Mouse (Mus musculus) cerebellum, postnatal 10 days (tissue): ENCODE measurements around the gene Tbc1d16.

Experiments
- DNase-seq, 2 experiments: peaks; one replicate each; pipeline ENCODE4 v3.0.0; 2021; ENCODE audit warnings: mixed read lengths in 2 of 2

Gene Tbc1d16

DNA sequence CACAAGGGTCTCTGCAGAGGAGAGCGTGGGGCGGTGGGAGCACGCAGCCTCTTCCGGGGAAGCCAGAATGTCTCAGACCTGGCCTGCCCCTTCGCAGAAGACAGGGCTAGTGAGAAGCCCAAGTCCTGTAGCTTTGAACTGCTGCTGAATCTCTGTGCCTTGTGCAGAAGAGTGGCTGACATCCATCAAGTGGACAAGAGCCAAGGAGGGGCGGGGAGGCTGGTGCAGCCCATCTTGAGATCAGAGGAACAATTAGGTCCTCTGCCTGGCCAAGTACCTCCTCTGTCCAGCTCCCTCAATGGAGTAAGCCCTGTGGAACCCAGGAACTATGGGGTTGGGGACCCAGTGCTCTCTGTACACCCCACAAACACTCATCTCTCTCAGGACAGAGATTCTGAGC is 89.3 kb downstream of the Tbc1d16 start:
- DNase-seq: peak; percentile 78 to 82

DNA sequence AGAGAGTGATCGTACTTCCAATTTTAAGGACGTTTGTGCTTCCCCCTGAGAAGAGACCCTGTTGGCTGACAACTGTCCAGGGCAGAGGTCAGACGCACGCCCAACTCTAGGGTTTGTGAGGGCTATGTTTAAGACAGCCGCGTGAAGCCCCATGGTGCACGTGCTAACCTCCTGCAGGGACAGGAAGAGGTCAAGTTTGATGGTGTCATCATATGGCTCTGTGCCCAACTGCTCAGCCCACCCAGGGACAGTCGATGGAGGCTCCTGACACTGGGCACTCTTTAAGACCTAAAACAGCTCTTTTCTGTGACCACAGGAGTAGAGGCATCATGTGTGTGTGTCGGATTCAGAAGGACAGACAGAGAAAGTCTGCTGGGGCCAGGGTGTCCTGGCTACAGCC is 90.1 kb downstream of the Tbc1d16 start:
- DNase-seq: peak; percentile 64 to 67

DNA sequence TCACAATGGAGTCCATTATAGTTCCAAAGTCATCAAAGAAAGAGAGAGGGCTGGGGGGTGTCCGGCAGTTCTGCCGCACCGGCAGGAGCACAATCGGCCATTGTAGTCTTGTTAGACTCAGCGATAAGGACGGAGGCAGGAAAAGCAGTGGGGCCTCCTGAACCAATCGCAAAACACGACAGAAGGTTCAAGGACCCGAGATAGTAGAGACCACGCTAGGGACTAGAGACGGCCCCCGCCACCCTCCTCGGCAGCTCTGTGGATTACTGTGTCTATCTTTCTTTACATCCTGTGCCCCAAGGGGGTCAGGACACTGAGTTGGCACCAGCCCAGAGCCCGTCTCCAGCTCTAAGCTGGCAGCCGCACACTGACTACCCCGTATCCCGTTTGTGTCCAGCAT is 93.7 kb downstream of the Tbc1d16 start:
- DNase-seq: peak in 1 of 2 experiments; percentile 69

DNA sequence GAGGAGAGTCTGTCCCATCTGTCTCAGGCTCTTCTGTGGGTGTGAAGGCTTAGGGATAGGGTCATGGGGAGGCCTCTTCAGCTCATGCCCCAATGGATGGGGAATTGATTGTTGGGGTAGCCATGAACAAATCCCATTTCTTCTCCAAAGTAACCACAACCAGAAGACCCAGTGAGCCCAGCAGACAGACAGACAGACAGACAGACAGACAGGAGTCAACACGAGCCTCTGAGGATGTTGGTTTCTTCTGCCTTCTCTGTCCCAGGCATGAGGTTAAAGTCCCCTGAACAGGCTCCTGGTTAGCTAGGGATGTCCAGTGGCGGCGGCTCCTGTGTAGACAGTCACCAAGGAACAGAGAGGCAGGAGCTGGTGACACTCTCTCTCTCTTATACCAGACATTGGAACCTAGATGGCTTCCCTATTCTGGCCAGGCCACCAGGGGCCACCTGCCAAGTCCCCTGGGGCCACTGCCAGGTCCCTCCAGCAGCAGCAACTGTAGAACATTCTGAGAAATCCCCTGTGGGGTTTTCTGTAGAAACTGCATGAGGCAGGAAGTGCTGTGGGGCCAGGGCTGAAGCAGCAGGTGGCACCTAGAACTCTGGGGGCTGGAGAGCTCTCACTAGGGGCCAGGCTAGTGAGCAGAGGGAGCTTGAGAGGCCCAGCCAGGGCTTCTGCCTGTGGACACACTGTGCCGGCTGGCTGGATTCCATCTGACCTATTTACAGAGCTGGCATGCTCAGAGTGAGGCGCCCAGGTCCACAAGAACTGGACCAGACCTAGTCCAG is 94.7 kb downstream of the Tbc1d16 start:
- peak; percentile 85 to 86 for DNase-seq

DNA sequence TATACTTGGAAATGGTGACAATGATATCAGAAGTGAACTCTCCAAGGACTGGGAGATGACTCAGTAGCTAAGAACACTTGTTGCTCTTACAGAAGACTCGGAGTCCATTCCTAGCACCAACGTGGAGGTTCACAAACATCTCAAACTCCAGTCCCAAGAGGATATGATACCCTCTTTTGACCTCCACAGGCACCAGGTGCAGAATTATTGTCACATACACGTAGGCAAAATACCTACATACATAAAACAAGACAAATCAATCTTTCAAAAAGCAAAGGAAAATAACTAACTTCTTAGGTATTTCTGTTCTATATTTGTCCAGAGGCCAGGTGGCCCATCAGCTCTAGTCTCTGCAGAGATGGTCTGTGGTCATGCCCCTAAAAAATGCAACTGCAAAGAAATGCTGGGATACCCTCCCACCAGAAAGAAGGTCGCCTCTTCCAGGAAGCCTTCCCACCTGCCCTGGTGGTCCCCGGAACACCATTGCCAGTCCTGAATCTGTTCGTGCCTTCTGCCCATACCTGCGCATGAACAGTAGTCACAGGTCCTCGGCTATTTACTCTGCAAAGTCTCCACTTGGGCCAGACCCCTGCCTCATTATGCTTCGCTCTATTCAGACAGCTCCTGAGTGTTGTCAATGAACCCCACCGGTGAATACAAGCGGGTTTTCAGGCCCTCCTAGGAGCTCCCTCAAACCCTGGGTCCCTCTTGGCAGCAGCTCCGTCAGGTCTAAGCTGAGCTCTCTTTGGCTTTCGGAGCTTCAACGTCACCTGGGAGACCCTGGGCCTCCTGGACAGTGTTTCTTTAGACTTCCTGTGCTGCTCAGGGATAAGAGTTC is 95.9 kb downstream of the Tbc1d16 start:
- DNase-seq: no peak

DNA sequence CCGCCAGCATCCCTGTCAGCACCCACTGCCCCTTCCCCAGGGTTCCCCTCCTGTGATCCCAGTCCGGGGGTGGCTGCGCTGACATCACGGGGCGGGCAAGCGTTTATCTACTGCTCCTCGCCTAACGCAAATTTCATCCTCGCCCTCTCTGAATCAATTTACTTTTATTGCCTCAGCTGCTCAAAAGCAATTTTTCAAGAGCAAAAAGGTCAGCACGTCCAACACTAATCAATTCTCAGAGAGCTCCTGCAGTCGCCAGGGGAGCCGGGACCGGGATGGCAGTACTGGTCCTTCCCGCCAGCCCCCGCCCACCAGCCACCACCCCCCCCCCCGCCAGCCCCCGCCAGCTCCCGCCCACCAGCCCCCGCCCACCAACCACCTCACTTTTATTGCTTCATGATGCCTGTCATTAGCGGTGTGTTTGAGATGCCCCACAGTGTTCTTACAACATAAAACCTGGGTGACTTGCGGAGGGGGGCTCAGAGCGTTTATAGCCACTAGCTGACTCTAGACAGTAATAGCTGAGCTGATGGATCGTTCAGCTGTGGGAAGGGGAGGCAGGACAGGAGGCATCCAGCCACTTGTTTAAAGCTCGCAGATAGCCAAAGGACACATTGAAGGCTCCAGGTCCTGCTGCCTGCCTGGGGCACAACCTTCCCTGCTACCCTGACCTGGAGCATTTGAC is 98.1 kb downstream of the Tbc1d16 start:
- DNase-seq: no peak

DNA sequence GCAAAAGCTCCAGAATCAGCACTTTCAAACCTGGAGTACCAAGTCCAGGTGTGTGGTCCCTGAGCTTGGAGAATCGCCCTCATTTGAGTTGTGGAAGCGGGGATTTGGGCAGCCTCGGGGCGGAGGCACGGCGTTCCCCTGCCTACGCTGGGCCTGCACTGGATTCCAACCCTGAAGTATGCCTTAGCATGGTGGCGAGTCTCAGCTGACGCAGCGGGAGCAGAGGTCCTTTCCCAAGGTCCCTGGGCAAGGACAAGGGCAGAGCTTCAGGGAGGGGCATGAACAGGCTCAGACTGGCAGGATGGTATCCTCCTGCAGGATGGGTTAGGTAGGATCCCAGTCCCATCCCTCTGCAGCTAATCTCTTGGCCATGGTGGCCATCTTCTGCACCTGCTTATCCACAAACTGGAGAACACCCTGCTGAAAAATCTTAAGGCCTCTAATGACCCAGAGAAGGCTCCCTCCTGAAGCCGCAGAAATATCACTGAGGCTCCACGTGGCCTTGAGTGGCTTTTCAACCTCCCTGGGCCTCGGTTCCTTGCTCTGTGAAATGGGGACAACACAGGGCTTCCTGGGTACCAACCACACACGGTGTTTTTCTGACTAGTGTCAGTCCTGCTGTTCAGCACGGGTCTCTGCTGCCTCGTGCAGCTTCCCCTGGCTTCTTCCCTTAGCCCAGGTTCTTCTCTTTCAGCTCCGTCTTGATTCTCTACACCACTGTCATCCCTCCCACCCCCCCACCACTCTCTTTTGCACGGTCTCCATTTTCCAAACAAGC is 98.8 kb downstream of the Tbc1d16 start:
- DNase-seq: no peak

DNA sequence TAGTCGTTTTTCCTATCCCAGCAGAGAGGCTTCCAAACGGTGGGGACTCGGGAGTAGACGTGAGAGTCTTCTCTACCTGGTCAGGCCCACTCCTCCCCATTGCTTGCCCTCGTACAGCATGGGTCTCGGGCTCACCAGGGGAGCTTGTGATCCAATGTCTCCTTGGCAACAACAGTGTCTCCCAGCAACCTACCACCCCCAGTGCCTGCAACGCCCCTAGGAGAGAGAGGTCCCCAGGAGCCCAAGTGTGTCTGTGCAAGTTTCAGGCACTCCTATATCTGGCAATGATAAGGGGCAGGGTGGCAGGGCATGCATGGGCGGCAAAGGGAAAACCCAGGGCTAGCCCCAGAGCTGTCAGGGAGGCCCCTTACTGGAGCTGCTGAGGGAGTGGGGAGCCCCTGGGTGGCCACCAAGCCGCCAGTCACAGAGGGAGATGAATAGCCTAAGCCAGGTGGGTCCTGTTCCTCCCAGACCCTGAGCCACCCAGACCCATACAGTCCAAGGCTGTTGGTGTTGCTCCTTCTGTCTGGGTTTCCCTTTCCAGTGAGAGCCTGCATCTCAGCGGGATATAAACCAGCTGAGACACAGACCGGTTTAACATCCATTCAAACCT is 99.5 kb downstream of the Tbc1d16 start:
- no peak for DNase-seq

DNA sequence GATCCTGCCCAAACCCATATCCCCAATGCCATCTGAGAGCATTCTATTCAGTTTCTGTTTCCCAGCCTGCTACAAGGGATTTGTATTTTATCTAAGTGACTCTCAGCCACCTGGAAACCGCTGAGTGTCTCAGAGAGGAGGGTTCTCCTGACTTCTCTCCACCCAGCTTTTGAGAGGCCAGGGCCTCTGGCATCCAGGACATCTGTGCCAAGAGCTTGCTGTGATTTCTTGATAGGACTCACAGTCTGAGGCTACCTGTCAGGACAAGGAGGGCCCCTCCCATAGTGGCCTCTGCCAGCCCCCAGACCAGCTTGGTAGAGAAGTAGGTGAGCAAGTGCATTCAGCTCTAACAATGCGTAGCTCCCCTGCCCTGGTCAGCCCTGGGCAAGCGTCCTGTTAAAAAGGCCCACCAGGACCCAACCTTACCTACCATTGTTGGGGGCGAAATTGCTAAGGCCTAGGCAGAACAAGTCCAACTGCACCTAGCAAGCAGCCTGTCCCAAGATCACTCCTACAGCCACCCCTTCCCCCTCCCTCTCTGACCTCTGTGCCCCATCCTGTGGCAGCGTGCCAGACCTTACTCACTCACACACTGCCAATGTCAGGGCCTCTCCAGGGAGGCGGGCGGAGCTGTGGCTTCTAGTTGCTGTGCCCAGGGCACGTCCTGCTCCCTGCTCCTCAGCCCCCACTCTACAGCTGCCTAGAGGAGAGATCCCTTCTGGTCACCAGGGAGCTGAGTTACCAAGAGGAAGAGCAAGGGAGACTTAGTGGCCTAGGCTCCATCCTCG is 100.4 kb downstream of the Tbc1d16 start:
- peak in 1 of 2 experiments; percentile 56 for DNase-seq

DNA sequence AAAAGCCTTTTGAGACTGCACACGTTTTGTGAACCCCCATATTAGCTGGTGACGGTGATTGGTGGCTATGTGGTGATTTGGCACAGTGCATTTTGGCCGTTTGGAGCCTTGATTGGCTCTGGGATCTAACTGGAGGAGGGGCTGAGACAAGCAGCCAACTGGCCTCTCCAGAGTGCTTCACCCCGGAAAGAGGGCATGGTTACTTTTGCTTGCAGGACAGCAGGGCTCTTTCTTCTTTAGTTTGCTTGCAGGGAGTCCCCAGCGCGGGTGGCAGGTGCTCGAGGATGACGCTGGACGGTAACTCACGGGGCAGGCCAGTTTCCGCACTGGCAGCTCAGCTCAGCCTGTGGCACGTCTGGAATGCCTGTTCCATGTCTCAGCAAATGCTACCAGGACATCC is 101.2 kb downstream of the Tbc1d16 start:
- peak; percentile 47 to 53 for DNase-seq

DNA sequence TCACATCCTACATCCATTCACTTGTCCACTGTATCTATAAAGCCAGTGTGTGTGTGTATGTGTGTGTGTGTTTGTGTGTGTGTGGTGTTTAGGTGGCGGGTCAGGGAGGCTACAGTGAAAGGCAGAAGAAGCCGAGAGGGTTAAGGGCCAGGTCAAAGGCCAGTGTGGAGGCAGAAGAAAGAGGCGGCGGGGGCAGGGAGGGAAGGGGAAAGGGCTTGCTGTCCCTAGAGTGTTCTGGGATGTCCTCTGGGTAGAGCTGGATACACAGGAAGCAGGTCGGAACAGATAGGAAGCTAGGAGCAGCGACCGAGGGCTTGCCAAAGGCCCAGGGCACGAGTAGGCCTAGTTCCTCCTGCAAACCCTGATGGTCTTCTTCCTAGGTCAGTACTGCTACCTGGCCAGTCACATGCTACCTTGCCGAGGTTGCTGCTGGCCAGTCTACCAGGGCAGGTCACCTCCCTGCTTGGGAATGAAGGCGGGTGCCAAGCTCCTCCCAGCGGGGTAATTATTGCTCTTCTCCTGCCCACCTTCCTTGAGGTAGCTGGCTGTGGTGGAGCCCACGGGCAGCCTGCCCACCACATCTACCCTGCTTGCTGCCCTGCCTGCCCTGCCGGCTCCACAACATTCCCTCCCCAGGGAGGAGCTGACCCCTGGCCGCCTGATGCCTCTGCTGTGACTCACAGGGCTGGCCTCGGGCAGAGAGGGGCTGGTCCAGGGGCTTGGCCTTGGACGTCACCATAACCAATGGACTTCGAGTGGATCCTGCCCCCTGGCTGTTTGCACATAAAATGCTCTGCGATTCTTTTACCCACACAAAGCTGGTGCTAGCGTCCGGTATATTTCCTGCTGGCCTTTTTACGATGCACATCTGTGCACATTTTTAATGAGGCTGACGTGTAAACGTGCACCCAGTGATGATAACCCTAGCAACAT is 102.1 kb downstream of the Tbc1d16 start:
- peak; percentile 73 for DNase-seq

DNA sequence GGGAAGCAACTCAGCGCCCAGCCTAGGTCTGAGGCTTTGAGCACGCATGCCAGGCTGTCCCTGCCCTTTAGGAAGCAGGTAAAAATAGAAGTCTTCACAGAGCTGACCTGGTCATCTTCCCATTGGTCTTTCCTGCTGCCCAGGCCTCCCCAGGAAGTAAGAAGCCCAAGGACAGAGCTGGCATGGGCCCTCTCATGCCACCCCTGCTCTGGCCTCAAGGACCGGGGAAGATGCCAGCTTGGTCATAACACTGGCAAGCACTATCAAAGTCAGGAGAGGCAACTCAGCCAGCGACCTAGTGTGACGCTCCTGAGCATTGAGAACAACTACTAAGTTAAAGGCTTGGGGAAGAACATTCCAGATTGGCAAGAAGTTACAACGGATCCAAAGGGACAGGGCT is 103.8 kb downstream of the Tbc1d16 start:
- peak; percentile 34 to 45 for DNase-seq

DNA sequence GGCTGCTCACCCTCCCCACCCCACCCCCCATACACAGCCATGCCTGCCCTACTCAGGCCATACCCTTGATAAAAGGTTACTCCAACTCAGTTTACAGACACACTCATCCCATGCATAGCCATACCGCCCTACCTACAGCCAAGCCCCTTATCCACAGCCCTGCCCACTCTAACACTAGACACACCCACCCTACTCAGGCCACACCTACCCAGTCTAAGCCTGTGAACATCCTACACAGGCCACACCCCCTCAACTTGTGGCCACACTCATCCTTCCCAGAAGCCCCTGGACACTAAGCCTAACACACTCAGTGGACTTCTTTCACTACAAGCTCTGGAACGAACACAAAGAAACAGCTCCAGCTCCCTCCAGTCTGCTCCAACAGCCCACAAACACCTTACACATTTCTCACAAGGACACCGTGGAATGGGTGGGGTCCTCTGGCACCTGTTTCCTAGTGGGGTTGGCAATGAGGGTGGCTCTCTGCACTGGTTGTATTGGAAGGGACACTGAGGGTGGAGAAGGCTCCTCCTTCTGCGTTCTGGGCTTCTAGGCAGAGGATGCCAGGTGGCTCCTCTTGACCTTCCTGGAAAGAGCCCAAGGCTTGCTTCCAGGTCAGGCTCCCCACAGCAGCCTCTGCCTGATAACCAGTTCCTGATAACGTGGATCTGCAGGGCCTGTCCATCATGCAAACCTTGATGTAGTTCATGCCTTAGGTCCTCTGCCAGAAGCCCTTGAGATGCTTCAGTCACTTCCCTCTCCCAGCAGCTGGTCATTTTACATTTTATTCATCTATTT is 104.6 kb downstream of the Tbc1d16 start:
- peak; percentile 29 to 38 for DNase-seq

DNA sequence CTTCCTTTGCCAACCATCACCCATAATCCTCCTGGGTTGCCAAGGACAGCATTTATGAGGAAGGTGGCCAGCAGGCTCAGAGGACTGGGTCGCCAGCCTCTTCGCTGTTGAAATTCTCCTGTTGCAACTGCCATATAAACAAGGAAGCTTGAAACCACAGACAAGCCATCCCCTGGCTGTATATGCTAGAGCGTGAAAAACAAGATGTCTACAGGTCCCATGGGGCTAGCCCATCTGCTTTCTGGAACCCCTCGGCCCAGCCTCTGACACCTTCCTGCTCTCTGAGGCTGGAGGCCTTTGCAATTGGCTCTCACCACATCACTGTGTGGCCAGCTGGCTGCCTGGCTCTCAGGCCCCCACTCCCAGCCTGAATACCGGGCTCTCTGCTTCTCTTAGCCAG is 105.9 kb downstream of the Tbc1d16 start:
- DNase-seq: peak; percentile 71 to 79

DNA sequence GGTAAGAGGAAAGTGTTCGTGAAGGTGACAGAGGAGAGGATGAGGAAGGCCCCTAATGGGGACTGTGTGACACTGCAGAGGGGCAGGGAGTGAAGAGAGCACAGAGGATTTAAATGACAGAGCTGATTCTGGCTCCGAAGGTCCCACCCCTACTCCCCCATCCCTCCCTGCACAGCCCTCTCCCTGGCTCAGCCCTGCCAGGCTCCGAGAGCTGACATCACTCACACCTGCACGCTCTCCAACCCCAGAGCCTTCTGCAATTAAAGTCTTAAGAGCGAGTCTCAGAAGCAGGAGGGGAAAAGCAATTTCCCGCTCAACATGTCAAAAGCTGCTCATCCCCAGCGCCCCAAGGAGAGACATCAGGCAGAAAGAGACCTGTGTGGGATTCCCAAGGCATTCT is 109.4 kb downstream of the Tbc1d16 start:
- peak; percentile 13 to 19 for DNase-seq

DNA sequence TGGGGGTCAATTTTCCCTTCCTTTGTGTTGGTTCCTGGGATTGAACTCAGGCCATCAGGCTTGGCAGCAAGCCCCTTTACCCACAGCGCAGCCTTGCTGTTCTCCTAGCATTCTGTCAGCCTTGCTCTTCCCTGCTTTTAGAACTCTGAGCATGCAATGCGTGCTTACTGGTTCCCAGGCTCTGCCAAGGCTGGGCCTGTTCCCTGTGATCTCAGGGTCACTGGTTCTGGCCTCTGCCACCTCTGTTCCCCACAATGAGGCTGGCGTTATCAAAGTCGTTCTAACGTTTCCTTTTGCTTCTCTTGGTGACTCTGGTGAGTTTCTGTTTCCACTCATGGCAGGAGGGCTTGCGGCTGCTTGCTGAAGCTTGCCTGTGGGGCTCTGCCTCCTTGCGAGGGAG is 110.4 kb downstream of the Tbc1d16 start:
- DNase-seq: peak; percentile 36 to 44

DNA sequence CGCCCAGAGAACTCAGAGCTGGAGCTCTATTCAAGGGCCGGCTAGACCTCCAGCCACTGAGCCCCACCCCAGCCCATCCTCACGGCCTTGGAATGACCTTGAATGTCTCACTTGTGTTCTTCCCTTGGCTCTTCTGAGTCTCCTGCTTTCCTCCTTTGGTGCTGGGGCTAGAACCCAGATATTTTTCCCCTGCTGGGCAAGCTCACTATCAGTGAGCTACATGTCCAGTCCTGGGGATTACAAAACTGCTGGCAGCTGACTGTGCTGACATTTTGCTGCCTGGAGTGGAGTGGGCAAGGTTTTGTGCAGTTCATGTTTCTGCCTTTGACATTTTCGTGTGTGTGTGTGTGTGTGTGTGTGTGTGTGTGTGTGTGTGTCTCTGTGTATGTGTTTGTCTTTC is 111.3 kb downstream of the Tbc1d16 start:
- DNase-seq: no peak

DNA sequence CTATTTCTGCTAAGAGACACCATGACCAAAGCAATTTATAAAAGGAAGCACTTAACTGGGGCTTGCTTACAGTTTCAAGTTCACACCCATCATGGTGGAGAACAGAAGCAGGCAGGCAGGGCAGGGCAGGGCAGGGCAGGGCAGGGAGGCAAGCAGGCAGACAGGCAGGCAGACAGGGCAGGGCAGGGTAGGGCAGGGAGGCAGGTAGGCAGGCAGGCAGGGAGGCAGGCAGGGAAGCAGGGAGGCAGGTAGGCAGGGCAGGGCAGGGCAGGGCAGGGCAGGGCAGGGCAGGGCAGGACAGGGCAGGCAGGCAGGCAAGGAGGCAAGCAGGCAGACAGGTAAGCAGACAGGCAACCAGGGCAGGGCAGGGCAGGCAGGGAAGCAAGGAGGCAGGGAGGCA is 115.6 kb downstream of the Tbc1d16 start:
- no peak for DNase-seq

DNA sequence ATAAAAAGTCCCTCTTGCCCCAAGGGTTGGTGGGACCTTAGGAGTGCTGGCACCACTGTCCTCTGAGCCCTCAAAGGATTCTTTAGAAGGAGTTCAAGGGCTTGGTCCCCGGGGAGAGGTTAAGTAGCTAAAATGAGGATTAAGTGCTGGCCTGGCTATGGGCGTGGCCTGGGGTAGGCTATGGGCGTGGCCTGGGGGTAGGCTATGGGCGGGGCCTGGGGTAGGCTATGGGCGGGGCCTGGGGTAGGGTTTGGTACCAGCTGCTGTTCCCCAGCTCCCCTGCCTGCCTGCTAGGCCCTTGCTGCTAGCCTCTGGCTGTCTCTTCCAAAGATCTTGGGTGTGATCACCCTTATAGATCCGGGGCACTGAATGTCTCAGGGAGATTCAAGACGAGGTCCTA is 117.0 kb downstream of the Tbc1d16 start:
- DNase-seq: peak in 1 of 2 experiments; percentile 32
